Mouse (Mus musculus): ENCODE data around the gene Pde8a.

The Pde8a gene

DNA sequence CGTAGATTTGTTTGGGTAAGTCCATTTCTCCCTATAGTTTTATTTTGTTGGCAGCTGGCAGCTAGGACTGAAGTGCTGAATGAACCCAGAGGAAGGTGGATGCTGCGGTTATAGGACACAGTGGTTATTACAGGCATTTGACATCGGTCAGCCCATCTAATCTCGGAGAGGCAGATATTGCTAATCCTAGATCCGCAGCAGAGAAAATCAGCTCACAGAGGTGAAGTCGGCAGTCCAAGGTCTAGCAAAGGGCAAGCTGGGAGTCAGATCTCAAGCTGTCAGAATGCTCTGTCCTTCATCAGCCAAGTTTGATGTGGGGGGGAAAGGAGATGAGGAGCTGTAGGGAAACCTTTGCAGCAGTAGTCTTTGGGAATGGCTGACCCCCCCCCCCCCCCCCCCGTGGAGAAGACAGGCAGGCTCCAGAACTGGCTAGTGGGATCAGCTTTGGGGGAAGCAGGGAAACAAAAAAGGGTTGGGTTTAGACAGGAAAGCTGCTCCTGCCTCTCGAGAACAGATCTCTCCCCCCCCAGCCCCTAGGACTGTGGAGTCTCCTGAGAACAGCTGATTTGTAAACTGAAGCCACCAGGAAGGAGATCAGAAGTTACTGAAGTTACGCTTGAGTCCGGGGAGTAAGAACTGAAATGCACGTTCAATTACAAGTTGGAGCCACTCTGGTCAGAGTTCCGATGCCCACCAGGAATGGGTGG, 3.3 kb upstream of the Pde8a start:
- DNase-seq (ENCODE audit: low read depth, low spot score), result no peak

DNA sequence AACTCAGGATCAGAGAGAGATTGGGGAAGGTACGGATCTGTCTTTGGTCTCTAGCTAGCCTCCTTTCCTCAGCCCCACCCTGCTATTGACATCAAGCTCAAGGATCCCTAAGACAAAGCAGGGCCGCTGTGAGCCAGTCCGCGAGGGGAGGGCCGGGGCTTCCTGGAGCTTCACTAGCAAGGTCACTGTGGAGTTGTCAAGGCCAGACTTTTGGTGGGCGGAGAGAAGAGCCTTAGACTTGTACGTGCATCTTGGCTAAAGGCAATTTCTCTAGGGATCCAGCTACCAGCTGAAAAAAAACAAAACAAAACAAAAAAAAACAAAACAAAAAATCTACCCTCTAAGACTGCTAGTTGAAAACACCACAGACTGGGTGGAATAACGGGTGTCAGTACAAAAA, 1.6 kb upstream of the Pde8a start:
- DNase-seq (ENCODE audit: low read depth, low spot score), result peak; percentile 48

DNA sequence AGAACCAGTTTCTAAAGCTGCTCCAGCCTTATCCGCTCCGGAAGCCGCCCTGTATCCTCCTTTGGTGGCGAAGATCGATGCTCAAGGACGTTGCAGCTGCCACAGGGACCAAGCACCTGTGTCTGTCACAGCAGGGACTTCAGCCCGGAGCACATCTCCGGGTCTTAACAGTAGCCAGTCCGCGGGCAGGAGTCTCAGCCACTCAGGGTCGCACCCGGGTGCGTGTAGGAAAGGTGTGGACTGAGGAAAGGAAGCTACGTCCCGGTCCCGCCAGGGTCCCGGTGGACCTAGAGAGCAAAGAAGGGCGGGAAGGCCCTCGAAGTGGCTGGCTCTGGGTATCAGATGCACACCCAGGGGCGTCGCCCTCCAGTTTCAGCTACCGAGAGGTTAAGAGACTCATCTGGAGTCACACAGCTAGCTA, 1.1 kb upstream of the Pde8a start:
- DNase-seq (ENCODE audit: low read depth, low spot score), result peak; percentile 48

DNA sequence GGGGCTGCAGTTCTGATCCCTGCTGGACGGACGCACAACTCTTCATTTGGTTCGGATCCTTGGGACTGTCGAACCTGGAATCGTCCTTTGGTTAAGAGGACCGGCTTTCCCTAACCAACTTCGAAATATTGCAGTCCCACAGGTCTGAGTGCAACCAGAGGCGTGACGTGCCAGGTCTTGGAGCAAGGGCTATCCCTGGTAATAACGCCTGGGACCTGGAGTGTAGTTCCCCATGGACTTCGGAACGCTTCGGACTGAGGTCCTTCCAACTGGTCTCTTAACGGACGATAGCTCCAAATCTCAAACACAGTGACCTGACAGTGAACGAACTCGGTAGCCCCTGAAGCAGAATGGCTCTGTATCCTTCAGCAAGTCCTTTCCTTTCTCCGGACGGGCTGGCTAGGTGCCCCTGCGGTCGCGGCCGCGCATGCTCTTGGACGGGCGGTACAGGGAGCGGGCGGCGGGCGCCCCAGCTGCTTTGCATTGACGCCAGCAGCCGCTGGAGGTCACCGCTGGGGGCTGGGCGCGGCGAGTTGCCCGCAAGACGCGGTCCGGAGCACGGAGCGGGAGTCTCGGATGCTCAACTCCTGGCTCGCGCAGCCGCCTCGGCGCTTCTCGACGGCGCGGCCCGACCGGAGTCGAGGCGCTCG, 574 bp upstream of the Pde8a start:
- peak; percentile 69 for DNase-seq (ENCODE audit: low read depth, low spot score)

DNA sequence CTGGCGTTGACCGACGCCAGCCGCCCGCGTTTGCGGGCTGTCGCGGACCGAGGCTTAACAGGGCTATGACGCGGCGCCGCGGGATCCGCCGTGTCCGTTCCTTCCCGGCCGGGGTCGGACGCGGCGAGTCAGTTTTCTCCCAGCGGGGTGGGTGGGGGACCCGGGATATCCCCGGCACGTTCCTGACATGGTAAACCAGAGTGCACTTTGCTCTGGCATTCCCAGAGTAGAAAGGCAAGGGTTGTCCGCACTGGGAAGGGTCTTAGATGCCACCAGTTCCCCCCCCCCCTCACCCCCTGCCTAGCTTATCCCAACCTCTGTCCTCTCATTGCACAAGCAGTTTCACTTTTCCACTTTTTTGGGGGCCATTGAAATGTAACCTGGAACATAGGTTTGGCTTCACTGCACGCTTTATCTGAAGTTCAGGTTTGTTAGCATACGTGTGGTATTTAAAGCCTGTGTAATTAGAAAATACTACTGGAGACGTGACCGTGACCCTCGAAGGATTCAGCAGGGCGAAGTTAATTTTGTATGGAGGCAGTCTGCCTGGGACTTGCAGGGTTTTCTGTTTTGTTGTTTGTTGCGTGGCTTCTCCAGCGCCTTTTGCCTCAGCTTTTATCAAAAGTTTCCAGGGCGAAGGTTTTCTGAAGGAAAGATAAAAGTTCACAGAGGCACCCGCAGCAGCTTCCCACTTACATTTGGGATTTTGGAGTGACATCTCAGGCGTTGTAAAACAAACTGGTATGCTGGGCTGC, 934 bp downstream of the Pde8a start:
- no peak for DNase-seq (ENCODE audit: low read depth, low spot score)

DNA sequence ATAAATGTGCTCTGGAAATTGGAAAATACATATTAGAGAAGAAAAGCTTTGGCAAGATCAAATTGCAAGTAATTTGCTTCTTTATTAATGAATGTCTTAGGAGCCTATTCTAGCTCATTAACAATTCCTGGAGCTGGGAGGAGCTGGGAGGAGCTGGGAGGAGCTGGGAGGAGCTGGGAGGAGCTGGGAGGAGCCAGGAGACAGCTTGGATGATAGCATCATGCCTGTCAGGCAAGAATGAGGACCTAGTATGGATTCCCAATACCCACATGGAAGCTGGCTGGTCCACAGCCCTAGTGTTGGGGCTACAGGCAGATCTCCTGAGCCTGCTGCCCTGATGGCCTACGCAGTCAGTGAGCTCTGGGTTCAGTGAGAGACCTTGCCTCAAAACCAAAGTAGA, 2.6 kb downstream of the Pde8a start:
- DNase-seq (ENCODE audit: low read depth, low spot score), result no peak

DNA sequence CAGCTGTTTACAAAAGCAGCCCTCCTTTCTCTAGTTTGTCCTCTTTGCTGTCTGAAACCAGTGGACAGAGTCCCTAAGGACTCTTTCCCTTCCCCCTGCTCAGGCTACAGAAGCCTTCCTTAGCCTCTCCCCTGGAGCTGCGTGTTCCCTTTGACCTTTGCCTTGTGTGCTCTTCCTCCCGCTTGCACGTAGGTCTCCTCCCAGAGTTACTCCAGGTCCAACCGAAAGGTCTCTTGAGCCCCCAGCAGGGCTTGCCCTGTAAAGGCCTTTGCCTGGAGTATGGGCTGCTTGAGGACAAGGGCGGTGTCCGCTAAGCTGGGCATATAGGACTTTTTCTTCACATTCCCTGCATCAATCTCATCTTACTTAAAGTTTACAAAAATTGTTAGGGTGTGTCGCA, 5.9 kb downstream of the Pde8a start:
- DNase-seq (ENCODE audit: low read depth, low spot score), result no peak

DNA sequence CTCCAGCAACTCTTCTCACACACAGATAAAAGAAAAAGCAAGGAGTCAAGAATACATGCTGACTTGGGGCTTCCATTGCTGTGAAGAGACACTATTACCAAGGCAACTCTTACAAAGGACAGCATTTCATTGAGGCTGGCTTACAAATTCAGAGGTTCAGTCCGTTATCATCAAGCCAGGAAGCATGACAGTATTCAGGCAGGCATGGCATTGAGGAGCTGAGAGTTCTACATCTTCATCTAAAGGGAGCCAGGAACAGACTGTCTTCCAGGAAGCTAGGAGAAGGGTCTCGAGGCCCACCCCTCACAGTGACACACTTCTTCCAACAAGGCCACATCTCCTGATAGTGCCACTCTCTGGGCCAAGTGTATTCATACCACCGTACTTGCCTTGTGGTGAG, 7.0 kb downstream of the Pde8a start:
- no peak for DNase-seq (ENCODE audit: low read depth, low spot score)

DNA sequence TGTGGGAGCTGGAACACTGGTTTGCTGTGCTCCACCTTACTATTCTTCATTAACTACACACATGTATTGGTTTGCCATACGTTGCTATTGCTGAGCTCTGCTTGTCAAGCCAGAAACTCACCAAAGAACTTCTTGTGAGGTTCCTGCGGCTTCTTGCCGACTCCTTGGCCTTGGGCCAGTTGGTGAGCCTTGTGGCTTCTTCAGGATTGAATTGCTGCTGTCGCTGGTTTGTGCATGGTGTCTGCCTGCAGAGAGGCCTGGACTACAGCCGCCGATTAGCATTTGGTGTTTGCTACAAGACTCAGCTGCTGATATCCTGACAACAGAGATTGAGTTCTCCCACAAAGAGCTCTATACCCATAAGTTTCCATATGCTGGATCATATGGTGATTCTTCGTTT, 10.9 kb downstream of the Pde8a start:
- DNase-seq (ENCODE audit: low read depth, low spot score), result no peak

DNA sequence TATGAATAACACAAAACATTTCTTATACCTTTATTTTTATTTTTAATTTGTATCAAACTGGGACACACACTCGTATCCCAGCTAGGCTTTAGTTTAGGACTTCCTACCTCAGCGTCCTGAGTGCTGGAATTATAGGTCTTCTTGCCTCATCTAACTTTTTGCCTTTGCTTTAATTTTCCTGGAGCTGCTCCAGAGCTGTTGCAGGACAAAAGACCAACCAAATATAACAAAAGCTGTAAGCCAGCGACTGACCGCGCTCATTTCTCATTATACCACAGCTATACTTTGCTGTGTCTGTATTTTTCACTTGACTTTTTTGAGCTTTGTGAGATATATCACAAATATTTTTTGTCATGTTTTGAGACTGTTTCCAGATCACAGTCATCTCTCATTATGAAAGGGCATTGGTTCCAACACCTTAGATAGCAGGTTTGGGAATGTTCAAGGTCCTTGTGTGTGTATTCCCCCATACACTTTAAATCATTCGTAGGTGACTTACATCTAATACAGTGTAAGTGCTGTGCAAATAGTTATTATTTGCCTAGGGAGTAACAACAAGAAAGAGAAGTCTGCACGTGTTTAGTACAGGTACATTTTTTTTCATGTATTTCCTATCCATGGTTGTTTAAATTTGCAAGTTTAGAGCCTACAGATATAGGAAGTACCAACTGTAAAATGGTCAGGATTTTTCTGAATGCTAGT, 16.8 kb downstream of the Pde8a start:
- no peak for DNase-seq (ENCODE audit: low read depth, low spot score)

DNA sequence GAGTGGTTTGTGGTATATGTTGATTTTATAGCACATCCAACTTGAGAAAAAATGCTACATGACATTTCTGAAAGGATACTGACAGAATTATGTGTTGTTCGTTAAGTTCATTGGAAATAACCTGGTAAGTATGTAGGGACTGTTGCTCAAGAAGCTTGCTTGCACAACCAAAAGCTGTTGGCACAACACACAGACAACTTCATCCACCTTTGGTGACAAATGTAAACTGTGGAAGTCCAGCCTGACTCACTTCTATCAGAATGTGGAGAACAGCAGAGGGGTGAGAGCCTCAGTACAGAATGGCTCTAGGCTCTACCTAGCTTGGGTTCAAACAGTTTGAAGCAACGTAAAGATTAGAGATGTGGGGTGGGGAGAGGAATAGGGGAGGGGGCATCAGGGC, 19.3 kb downstream of the Pde8a start:
- no peak for DNase-seq (ENCODE audit: low read depth, low spot score)

DNA sequence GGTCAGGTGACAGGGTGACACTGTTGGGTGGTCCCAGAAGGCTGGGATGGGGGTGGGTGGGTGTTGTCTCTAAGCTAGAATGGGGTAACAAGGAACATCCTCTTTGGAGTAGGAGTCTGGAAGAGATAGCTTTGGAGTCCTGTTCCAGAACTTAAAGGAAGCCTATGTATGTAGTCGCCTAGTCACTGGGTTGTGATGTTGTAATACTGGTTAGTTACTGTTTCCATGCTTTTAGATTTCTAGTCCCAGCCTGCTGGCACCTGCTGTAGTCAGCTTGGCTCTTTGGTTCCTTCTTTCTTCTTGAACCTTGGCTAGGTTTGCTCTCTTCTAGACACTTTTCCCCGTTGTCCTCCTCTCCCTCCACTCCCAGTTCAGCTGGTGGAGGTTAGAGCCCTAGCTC, 21.7 kb downstream of the Pde8a start:
- no peak for DNase-seq (ENCODE audit: low read depth, low spot score)

DNA sequence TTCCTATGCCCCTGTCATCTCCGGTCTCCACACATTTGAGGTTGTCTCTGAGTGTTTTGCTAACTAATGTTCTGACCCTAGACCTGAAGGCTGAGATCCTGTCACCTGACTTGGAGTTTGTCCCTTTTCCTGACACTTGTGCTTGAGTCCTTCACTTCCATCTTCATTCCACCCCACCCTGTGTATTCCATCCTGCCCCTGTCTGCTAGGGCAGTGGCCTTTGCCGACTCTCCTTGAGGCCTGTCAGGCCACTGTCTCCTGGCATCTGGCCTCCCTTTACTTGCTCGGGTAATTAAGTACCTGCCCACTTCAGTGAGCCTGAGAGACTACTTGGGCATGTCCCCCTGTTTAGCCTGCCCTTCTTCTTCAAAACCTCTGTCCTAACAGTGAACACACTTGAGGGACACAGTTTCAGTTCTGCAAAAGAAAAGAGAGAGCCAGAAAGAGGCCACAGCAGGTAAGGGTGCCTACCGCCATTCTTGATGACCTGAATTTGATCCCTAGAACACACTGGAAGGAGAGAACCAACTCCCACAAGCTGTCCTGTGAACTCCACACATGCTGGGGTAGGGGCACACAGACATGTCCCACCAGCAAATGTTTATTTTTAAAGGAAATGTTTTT, 22.3 kb downstream of the Pde8a start:
- no peak for DNase-seq (ENCODE audit: low read depth, low spot score)

DNA sequence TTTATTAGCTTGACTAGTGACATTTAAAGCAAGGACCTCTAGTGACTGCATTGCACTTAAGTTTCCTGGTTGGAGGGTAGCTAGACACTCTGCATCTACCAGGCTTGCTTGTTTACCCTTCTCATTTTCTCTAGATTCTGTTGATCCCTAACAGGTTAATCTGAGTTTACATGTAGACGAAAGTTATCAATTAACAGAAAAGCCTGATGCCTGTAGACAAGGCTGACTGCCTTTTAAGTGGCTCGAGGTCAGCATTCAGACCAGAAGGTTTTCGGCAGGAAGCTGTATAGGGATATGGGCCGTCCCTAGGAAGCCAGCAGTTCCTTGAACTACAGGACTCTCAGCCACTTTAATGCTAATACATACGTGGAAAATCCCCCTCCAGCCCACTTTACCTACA, 30.0 kb downstream of the Pde8a start:
- no peak for DNase-seq (ENCODE audit: low read depth, low spot score)

DNA sequence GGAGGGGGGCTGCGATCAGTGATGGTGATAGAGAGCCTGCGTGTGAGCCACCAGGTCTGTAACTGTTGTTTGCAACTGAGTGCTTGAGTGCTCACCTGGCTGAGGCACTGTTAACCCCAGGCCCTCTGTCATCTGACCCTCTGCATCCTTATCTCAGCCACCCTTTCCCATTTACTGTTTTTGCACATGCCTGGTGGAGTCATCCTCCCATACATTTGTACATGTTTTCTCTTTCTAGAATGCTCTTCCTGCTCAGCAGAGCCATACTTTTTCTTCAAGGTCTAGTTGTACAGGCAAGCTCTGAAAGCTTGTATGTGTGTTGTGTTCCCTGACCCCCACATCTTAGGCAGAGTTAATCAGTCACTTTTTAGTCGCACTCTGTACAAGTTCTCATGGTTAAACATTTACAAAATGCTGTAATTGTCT, 36.5 kb downstream of the Pde8a start:
- DNase-seq (ENCODE audit: low read depth, low spot score), result no peak

DNA sequence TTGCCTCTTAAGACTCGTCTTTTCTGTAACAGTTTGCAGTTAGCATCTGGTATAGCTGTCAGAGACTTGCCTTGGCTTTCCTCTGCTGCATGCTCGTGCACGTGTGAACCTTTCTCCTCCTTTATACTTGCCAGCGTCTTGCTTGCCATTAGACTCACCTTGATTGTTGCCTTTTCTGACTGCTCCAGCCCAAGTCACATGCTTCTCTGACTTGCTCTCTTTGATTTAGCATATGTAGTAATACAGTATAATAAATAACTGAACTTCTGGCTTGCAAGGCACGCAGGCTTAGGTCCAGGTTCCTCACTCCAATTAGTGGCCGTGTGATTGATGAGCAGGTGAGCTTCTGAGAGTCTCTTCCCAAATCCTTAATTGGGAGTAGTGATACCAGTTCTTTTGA, 37.2 kb downstream of the Pde8a start:
- no peak for DNase-seq (ENCODE audit: low read depth, low spot score)

DNA sequence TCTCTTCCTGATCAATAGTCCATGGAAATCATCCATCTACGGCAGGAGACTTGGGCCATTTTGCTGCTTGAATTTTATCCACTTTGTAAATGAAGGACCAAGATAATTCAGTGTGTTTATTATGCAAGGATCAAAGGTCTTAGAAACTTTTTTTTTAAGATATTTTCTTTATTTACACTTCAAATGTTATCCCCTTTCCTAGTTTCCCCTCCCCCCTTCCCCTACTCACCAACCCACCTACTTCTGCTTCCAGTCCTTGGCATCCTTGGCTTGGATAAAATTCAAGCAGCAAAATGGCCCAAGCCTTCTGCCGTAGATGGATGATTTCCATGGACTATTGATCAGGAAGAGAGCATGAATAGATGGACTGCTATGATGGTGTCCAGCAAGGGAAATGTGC, 38.1 kb downstream of the Pde8a start:
- no peak for DNase-seq (ENCODE audit: low read depth, low spot score)

DNA sequence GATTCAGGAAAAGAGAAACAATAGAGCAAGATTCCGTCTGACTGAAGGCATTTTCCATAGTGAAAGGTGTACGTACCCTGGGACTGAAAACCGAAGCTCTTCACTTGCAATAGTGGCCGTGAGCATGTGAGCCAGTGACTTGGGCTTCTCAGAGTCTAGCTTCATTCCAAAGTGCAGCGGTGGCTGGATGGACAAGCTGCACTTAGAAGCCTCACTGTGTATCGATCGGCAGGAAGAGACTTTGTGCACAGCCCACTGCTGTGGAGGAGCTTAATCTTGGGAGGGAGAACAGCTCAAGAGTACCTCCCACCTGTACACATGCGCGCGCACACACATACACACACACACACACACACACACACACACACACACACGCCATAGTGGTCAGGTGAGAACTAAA, 39.9 kb downstream of the Pde8a start:
- DNase-seq (ENCODE audit: low read depth, low spot score), result no peak

DNA sequence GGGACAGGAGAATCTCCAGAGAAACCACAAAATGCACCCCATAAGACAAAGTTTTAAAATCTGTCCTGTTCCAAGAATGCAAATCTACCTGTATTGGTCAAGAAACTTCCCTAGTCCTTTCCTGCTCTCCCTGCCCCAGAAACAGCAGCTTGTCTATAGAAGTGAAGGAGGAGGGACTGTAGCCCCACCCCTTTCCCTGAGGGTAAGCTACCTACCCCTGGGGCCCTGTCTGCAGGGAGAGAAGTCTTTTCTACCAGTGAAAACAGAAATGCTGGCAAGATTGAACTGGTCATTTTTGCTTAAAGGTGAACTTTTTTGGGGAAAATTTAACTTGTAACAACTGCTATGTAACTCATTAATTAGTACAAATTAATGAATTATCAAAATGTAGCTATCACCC, 41.2 kb downstream of the Pde8a start:
- DNase-seq (ENCODE audit: low read depth, low spot score), result no peak

DNA sequence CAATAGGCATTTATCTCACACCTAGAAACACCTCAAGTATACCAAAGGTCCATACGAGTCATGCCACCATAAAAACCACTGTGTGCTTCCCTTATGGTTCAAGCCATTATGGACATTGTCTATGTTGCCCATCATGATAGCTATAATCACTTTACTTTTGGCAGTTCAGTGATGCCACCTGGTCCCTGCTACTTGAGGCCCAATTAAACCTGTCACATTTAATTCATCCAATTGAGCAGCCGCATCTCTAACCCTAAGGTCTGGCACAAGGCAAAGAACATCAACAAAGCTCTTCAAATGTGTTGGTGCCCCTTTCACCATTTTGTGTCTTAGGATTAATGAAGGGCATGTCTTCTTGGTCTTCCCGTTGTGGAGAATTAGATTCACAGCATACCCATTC, 42.1 kb downstream of the Pde8a start:
- DNase-seq (ENCODE audit: low read depth, low spot score), result no peak

DNA sequence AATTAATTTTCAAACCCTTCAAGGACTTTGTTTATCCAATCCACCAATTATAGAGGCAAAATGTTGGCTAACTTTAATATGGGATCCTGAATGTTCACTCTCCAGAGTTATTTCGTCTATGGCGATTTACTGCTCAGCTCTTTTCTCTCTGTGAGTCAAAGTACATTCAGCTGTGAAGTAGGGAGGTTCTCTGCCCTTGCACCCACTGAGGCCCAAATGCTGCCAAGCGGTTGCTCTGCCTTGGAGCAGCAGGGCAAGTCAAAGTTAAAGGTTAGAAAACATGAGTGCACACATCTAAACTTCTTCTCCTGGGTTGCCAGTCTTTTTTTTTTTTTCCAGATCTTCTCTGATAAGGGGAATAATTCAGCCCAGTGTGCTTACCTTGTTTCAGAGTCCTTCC, 43.4 kb downstream of the Pde8a start:
- DNase-seq (ENCODE audit: low read depth, low spot score), result no peak

DNA sequence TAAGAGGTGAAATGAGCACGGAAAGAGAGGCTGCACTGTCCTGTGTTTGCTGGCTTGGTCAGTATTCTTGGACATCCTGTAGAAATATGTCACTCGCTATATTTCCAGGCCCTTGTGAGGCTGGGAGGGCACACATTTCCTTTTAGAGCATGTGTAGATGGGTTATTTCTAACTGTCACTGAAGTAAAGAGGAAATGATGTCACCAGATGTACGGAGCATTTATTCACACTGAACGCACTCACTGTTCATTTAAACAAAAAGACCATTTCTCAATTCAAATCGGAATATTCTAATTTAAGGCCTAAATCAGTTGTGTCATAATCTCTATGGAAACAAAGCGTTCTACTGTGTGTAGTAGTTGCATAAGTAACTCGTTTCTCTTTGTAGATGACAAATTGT, 48.2 kb downstream of the Pde8a start:
- no peak for DNase-seq (ENCODE audit: low read depth, low spot score)
